Mouse (Mus musculus): ENCODE data around the gene Kcnab1. TPM values are rescaled to one million over a fixed set of nuclear protein-coding genes. Genes with fewer than 3 reads are reported as not detected.

Kcnab1 gene
- total RNA-seq, 2 experiments from 2014 or later = not detected

GRCm38 (mm10) chr3:65396835-65397504 lies 287.8 kb downstream of the Kcnab1 start:
- no peak for ATAC-seq (replicated peaks; ENCODE audit: low FRiP score, low TSS enrichment, poor library complexity, severe bottlenecking)

- ATAC-seq (replicated peaks; ENCODE audit: low FRiP score, low TSS enrichment, poor library complexity, severe bottlenecking) = no peak
Measured at GRCm38 (mm10) chr3:65397566-65397965, 288.4 kb downstream of the Kcnab1 start.

- ATAC-seq (replicated peaks; ENCODE audit: low FRiP score, low TSS enrichment, poor library complexity, severe bottlenecking) = no peak
Measured at GRCm38 (mm10) chr3:65405781-65406180, 296.6 kb downstream of the Kcnab1 start.

- ATAC-seq (replicated peaks; ENCODE audit: low FRiP score, low TSS enrichment, poor library complexity, severe bottlenecking) = no peak
Measured at GRCm38 (mm10) chr3:65407891-65408290, 298.7 kb downstream of the Kcnab1 start.

- no peak for ATAC-seq (replicated peaks; ENCODE audit: low FRiP score, low TSS enrichment, poor library complexity, severe bottlenecking)
Measured at GRCm38 (mm10) chr3:65416571-65416970, 307.4 kb downstream of the Kcnab1 start.

- no peak for ATAC-seq (replicated peaks; ENCODE audit: low FRiP score, low TSS enrichment, poor library complexity, severe bottlenecking)
Measured at GRCm38 (mm10) chr3:65417913-65418594, 308.9 kb downstream of the Kcnab1 start.

GRCm38 (mm10) chr3:65419706-65420105 lies 310.5 kb downstream of the Kcnab1 start:
- no peak for ATAC-seq (replicated peaks; ENCODE audit: low FRiP score, low TSS enrichment, poor library complexity, severe bottlenecking)

Measured in megakaryocyte-erythroid progenitor cell, adult 5-6 weeks (primary cell).